In genomic region chr2:134643514-134644300, GRCm38 (mm10) we compare ENCODE assay signal across 7 mouse cellular contexts. TPM values are rescaled to one million over a fixed set of nuclear protein-coding genes. Genes with fewer than 3 reads are reported as not detected.
DNase-seq lines count a peak whose midpoint lies in the region; ATAC-seq and TF ChIP-seq lines count a peak whose summit lies in the region.

Gene Tmx4, minus strand, starts transcription at chr2:134644145.

- H3K9me3 ChIP-seq in intestine, postnatal 0 days (ENCODE audit: control insufficient read depth), result no peaks in the 10 kb centered on the region
- no peaks in the 10 kb centered on the region for H3K9me3 ChIP-seq in midbrain, embryonic 12.5 days

- peak within 1 kb of the TSS; percentile 67 for H3K9ac ChIP-seq in intestine, postnatal 0 days (ENCODE audit: low read depth, low read length)
- H3K9ac ChIP-seq in midbrain, embryonic 12.5 days (replicated peaks), result peak within 1 kb of the TSS; percentile 79

- H3K27me3 ChIP-seq in intestine, postnatal 0 days (replicated peaks; ENCODE audit: control insufficient read depth, insufficient read depth, low read length), result no peaks in the 10 kb centered on the region
- H3K27me3 ChIP-seq in midbrain, embryonic 12.5 days, result no peaks in the 10 kb centered on the region
- H3K27me3 ChIP-seq in small intestine, adult 2 months (ENCODE audit: control insufficient read depth, insufficient read depth, low read length), result no peaks in the 10 kb centered on the region

- WGBS in intestine, postnatal 0 days, result 0% methylated on average over 57 of the region's 57 CpGs
- WGBS in midbrain, embryonic 12.5 days, result under 1% methylated on average over 57 of the region's 57 CpGs
- under 1% methylated on average over 57 of the region's 57 CpGs for WGBS in small intestine, adult 2 months

- intact Hi-C loops in left cerebral cortex, postnatal 4 days (cut with DNase I), result no loop called here

- H3K4me3 ChIP-seq in intestine, postnatal 0 days (ENCODE audit: low read depth, low read length), result peak within 1 kb of the TSS; percentile 78
- peak within 1 kb of the TSS; percentile 66 for H3K4me3 ChIP-seq in midbrain, embryonic 12.5 days
- peak within 1 kb of the TSS; percentile 74 for H3K4me3 ChIP-seq in small intestine, adult 2 months (ENCODE audit: low read depth, low read length)

- no peaks in the 10 kb centered on the region for H3K4me1 ChIP-seq in intestine, postnatal 0 days (replicated peaks; ENCODE audit: control insufficient read depth, insufficient read depth, low read length)
- peaks cover 20% of the 10 kb centered on the region for H3K4me1 ChIP-seq in midbrain, embryonic 12.5 days
- H3K4me1 ChIP-seq in small intestine, adult 2 months (ENCODE audit: control insufficient read depth, insufficient read depth, insufficient read length, low read length), result no peaks in the 10 kb centered on the region

- peak; percentile 24; the same call in 1 of the 2 replicates for TF ChIP-seq CTCF in intestine, postnatal 0 days (IDR thresholded peaks at IDR 0.05; ENCODE audit: low read depth)
- TF ChIP-seq CTCF in small intestine, adult 2 months (IDR thresholded peaks at IDR 0.05; ENCODE audit: extremely low read depth, insufficient read length, insufficient replicate concordance, low read depth, low read length), result no peak

- H3K4me2 ChIP-seq in intestine, postnatal 0 days (replicated peaks; ENCODE audit: low read depth), result peak within 1 kb of the TSS; percentile 76
- H3K4me2 ChIP-seq in midbrain, embryonic 12.5 days (replicated peaks), result peak within 1 kb of the TSS; percentile 63

- peak; percentile 99 for DNase-seq in adrenal gland, adult 8-10 months
- DNase-seq in embryo, embryonic 9.5 days (ENCODE audit: extremely low spot score), result peak; percentile 98
- DNase-seq in gastrocnemius, postnatal 4 days (ENCODE audit: low spot score in 2 of 2), result peak; percentile 96 to 99
- DNase-seq in left cerebral cortex, postnatal 4 days, result peak; percentile 100

- H3K36me3 ChIP-seq in intestine, postnatal 0 days (ENCODE audit: control insufficient read depth, insufficient read depth), result no peaks in the 10 kb centered on the region
- H3K36me3 ChIP-seq in midbrain, embryonic 12.5 days, result no peaks in the 10 kb centered on the region
- no peaks in the 10 kb centered on the region for H3K36me3 ChIP-seq in small intestine, adult 2 months (ENCODE audit: control insufficient read depth, insufficient read depth, low read length)

- H3K27ac ChIP-seq in intestine, postnatal 0 days (ENCODE audit: low read depth, low read length), result peak within 1 kb of the TSS; percentile 80
- H3K27ac ChIP-seq in midbrain, embryonic 12.5 days (replicated peaks), result peak within 1 kb of the TSS; percentile 98
- H3K27ac ChIP-seq in small intestine, adult 2 months (ENCODE audit: insufficient read depth, low read depth, low read length), result peak within 1 kb of the TSS; percentile 81

- ATAC-seq in intestine, postnatal 0 days, result peak; percentile 100
- ATAC-seq in midbrain, embryonic 12.5 days (ENCODE audit: low FRiP score, low read depth), result peak; percentile 98

- TF ChIP-seq POLR2A in small intestine, adult 2 months (IDR thresholded peaks at IDR 0.05; ENCODE audit: low read depth, low read length), result peak; percentile 63

RNA-seq across cellular contexts. Expression of gene Tmx4, which starts in this region (rescaled TPM):
- 10 to 100 TPM; 46.9 to 59.3 (median 54.2) TPM for total RNA-seq in adrenal gland, adult 8-10 months (2022)
- 10 to 100 TPM; 18.1 to 18.7 TPM for total RNA-seq in gastrocnemius, postnatal 4 days (2021)
- 6.3 and 6.6 TPM in 2 replicates for polyA plus RNA-seq in intestine, postnatal 0 days (2015; fragmentation: Nextera tagmentation; extraction: Ambion mirVana)
- total RNA-seq in left cerebral cortex, postnatal 4 days (2021), result 100 to 1,000 TPM; 118 to 124 TPM
- 71.0 and 83.7 TPM in 2 replicates for polyA plus RNA-seq in midbrain, embryonic 12.5 days (2016; fragmentation: Nextera tagmentation; extraction: Ambion mirVana)
- polyA plus RNA-seq in small intestine, adult 2 months (2012; rRNA removed), result 1.4 and 2.8 TPM in 2 replicates

Comparison
In these comparisons a context has a peak if more than half of its experiments do, and no peak if none do; other contexts are left out.
1. Peak in every context shown above with its lines: DNase-seq, ATAC-seq, H3K4me3 ChIP-seq and H3K27ac ChIP-seq.